Mouse (Mus musculus) embryonic fibroblast, embryonic 13.5 days (primary cell): ENCODE measurements at regions not wholly inside any gene's neighbourhood (a gene's known extent, or its start where the extent isn't known, plus 50 kb on each side); places are given as distances from the start of the nearest gene placed in this dataset.

ENCODE experiments used
- CTCF ChIP-seq: IDR thresholded peaks from 2 replicates; pipeline ENCODE4 v1.5.1; 2011; ENCODE audit warnings: mild to moderate bottlenecking, control low read depth, low read length, moderate library complexity, borderline replicate concordance; ENCODE audit not compliant: insufficient read depth
- POLR2A ChIP-seq: IDR thresholded peaks from 2 replicates; pipeline ENCODE4 v1.6.1; 2011; ENCODE audit warnings: low read depth, mild to moderate bottlenecking, control low read depth, low read length, moderate library complexity

DNA sequence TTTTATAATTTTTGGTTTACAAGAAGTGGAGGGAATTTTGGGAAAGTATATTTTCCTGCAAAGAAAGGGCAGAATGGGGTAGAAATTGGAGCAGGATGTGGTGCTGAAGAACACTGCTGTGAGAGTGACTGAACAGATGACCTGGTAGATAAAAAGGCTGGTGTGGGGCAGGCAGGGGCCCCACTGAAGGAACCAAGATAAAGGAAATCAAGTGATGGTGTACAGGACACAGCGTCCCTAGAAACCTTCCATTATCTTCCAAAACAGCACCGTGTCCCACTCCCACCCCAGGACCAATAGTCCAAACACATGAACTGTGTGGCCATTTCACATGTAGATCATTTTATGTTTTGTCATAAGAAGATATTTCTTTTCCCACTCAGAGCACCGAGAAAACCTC, 224.2 kb downstream of the Pmp22 start:
- TF ChIP-seq CTCF (no peak), POLR2A (no peak)
